Mouse (Mus musculus) adrenal gland, postnatal 14 days (tissue): ENCODE measurements around the gene Irgq. TPM values are rescaled to one million over a fixed set of nuclear protein-coding genes. Genes with fewer than 3 reads are reported as not detected.
"Not testable (repeated sequence)": the region's sequence is repeated elsewhere in the genome, so short reads cannot be mapped to it uniquely, and the experiment has no call there.

Source experiments
- DNase-seq: peaks from one replicate; pipeline ENCODE4 v3.0.0; 2021; ENCODE audit warnings: mixed read lengths
- total RNA-seq: library from RNA; stranded (reverse); gene quantifications from 2 replicates; pipeline ENCODE4 v1.2.3, GENCODE M21; 2021

Irgq gene
- total RNA-seq, 1 experiment from 2014 or later = 18.9 TPM

- DNase-seq = no peak
These were observed 18.1 kb upstream of the Irgq start, which contains the start of gene AC161166.1 for GRCm38 (mm10) chr7:24512355-24512754. AC161166.1 (minus strand) TSS chr7:24512455.

- DNase-seq = peak; percentile 63
These were observed 14.2 kb upstream of the Irgq start for GRCm38 (mm10) chr7:24516319-24516718.

GRCm38 (mm10) chr7:24517077-24517476 is 13.4 kb upstream of the Irgq start:
- DNase-seq = no peak

- DNase-seq = peak; percentile 39
These were observed 12.8 kb upstream of the Irgq start for GRCm38 (mm10) chr7:24517654-24518053.

DNA sequence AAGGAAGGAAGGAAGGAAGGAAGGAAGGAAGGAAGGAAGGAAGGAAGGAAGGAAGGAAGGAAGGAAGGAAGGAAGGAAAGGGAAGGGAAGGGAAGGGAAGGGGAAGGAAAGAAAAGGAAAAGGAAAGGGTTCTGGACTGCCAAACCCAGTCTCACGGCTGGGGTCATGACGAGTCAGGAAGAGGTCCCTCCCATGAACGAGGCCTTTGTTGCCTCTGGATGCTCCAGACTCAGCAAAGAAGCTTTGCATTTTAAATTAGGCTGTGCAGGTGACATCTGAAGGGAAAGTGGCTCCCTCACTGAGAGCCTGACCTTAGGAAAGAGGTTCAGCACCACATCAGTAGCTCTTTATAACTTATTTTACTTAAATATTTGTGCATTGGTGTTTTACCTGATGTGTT is 11.4 kb upstream of the Irgq start:
- no peak for DNase-seq

- DNase-seq = not testable (repeated sequence)
These were observed 10.4 kb upstream of the Irgq start for GRCm38 (mm10) chr7:24520054-24520453.

GRCm38 (mm10) chr7:24522805-24523204 is 7.7 kb upstream of the Irgq start:
- DNase-seq = no peak

DNA sequence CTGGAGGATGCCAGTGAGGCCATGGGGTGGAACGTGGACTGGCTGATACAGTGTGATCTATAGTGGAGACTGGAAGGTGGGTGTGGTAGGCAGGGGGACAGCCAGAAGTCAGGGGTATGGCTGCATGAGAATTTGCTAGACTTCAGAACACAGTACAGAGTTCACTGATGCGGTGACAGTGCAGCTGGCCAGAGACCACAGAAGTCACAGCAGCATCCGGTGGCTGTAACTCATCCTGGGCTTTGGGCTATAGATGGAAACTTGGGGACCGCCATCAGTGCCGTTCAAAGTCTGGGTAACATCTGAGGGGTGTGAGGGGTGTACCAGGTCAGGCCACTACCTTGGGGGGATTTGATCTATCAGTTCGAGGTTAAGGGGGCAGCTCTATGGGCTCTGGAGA is 6.8 kb upstream of the Irgq start:
- DNase-seq = no peak

GRCm38 (mm10) chr7:24524978-24525377 is 5.5 kb upstream of the Irgq start:
- DNase-seq = no peak

DNA sequence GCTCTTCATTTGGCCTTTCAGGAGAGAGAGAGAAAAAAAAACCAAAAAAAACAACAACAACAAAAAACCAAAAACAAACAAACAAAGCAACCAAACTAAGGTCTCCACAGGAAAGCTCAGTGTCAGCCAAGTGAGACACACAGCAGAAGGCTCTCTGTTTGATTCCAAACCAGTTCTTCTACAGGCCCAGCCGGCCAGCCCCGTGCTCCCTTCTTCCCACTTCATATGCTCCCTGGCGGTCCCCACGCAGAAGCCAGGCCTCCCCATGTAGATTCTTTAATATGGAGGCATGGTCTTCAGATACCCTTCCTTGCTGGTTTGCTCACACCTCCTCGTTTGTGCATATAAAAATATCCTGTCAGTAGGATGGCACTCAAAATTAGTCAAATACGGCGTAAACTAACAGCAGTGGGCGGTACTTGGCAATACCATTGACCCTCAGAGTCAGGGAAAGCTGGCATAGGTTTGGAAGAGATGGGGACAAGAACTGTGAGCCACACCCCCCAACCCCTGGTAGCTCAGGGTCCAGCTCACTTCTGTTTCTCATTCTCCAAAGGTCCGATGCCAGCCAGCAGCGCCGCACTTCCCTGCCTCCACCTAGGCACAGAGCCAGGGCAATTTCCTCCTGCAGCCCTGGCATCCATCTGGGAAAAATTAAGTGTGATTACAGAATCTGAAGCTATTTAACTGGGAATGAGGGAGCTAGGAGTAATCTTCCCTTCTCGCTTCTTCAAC is 4.6 kb upstream of the Irgq start:
- no peak for DNase-seq

- DNase-seq = no peak
These were observed 1.6 kb upstream of the Irgq start for GRCm38 (mm10) chr7:24528861-24529260.

DNA sequence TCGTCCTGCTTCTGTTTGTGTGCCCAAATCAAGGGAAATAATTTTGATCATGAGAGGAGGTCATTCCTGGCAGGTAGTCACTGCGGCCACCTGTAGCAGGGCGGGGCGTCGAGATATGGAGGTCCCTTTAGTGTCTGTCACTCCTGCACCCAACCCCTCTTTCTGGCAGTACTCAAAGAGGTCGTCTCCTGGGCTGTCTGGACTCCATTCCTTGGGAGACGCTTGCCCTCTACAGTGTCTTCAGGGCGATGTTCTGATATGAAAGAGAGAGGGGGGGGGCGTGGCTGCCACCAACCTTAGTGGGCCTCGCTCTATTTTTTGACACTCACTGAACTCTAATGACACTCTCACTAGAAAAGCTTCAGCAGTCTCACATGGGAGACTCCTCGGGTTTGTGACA is 909 bp upstream of the Irgq start:
- no peak for DNase-seq

DNA sequence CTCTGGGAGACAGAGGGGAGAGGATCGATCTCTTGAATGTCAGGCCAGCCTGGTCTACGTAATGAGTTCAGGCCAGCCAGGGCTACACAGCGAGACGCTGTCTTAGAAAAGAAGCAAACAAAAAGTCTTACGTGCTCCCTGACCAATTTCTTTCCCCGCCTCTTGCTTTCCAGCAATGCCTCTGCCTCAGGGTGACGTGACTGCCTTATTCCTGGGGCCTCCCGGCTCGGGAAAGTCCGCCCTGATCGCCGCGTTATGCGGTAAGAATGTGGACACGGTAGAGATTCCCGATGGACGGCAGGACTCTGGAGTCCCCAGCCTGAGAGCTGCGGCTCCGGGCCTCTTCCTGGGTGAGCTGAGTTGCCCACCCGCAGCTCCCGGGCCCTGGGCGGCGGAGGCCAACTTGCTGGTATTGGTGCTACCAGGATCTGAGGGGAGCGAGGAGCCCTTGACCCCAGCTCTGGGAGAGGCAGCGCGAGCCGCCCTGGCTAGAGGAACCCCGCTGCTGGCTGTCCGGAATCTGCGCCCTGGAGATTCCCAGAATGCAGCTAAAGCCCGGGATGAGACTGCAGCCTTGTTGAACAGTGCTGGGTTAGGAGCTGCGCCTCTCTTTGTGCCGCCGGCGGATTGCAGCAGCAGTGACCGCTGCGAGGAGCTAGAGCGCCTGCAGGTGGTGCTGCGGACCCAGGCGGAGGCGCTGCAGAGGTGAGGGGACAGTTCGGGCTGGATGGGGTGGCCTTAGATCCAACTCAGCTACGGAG is 902 bp downstream of the Irgq start:
- DNase-seq = peak; percentile 88

GRCm38 (mm10) chr7:24533031-24533571 is 2.6 kb downstream of the Irgq start:
- DNase-seq = no peak

- DNase-seq = no peak
These were observed 3.3 kb downstream of the Irgq start for GRCm38 (mm10) chr7:24533806-24534205.

DNA sequence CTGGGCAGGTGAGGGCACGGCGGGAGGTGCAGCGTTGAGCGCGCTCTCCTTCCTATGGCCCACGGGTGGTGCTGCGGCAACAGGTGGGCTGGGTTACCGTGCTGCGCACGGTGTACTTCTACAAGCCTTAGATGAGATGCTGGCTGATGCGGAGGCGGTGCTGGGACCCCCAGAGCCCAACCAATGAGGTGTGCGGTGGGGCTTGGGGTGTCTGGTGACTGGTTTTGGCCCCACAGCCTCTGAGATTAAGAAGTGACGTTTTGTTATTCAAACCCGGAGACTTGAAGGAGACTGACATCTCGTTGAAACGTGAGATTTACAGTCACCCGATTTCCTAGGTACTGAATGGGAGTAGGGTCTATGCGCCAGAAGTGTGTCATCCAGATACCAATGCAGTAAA is 3.8 kb downstream of the Irgq start:
- DNase-seq = no peak

GRCm38 (mm10) chr7:24537081-24537480 is 6.6 kb downstream of the Irgq start:
- no peak for DNase-seq

- DNase-seq = no peak
These were observed 7.1 kb downstream of the Irgq start for GRCm38 (mm10) chr7:24537591-24537990.

DNA sequence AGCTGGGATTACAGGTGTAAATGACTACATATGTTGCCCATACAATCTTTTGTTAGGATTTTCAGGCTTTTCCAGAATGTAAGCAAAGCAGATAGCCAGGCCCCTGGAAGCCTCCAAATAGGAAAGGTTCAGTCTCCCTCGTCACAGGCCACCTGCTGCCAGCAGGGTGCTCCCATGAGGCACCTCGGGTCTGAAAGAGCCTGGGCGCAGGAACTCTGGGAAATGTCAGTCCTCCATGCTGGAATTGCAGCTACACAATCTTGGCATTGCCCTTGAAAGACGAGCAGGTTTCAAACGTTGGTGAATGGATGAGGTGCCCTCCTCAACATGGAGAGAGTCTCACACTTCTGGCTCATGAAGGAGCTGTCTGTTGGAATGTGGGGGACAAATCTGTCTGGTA is 7.7 kb downstream of the Irgq start:
- peak; percentile 67 for DNase-seq

DNA sequence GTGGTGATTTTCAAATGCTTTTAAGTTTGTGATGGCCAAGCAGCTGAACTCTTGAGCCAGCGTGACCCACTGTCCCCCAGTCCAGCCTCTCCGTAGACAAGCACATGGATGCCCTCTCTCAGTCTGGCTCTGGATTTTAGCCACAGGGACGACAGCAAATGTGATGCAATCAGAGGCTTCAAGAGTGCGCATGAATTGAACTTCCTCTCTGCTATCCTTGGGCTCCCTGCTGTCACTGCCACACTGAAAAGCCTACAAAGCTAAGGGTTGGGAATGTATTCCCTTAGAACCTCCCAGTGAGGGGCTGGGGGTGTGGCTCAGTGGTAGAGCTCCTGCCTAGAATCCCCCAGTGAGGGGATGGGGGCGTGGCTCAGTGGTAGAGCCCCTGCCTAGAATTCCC is 8.2 kb downstream of the Irgq start:
- no peak for DNase-seq

- DNase-seq = no peak
These were observed 9.2 kb downstream of the Irgq start for GRCm38 (mm10) chr7:24539686-24540085.

DNA sequence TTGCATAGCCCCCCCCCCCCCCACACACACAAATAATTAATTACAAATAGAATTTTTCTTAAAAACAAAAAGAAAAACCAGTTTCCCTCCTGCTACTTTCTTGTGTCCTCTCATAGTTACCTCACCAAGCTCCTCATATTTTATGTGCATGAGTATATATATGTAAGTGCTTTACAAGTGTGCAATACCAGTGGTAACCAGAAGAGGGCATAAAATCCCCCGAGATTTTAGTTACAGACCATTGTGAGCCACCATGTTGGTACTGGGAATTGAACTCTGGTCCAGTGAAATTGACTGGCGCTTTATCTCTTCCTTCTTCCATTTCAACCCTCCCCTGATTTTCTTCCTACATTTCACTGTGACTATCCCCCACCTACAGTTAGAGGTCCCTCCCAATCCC is 14.0 kb downstream of the Irgq start:
- DNase-seq = no peak

GRCm38 (mm10) chr7:24546068-24546614 is 15.7 kb downstream of the Irgq start, which contains the start of the genes Pinlyp and Xrcc1:
Pinlyp (minus strand) TSS chr7:24546118.
Xrcc1 (plus strand) TSS chr7:24546289.
- no peak for DNase-seq
